Mouse (Mus musculus) T-helper 2 cell (primary cell): ENCODE data around the gene Pcdh11x.
"Not testable (repeated sequence)": the region's sequence is repeated elsewhere in the genome, so short reads cannot be mapped to it uniquely, and the experiment has no call there.

Source experiments
- in situ Hi-C: fragments of 300-600 bp; cut with MboI, MseI; formaldehyde crosslinking; loops from one replicate; pipeline ENCODE4 v1.15.1; 2025; ENCODE audit warnings: high pct_unique_total_duplicates

Pcdh11x gene

GRCm38 (mm10) chrX:120290011-120290899 lies at the start of gene Pcdh11x:
Pcdh11x (plus strand) TSS chrX:120290259.
- in situ Hi-C loops, result no loop called here

- in situ Hi-C loops, result loop anchor here (10.0 kb wide), 1 partner anchor 1235 kb away; no protein-coding TSS in a partner anchor
Observed at GRCm38 (mm10) chrX:120260089-120260488, 30.0 kb upstream of the Pcdh11x start.

GRCm38 (mm10) chrX:120285522-120285921 lies 4.5 kb upstream of the Pcdh11x start:
- in situ Hi-C loops, result no loop called here

GRCm38 (mm10) chrX:120287502-120287901 lies 2.6 kb upstream of the Pcdh11x start:
- in situ Hi-C loops, result no loop called here

- in situ Hi-C loops, result no loop called here
Observed at GRCm38 (mm10) chrX:120290900-120291280, 831 bp downstream of the Pcdh11x start.

- in situ Hi-C loops, result no loop called here
Observed at GRCm38 (mm10) chrX:120291696-120292095, 1.6 kb downstream of the Pcdh11x start.

- in situ Hi-C loops, result no loop called here
Observed at GRCm38 (mm10) chrX:120292832-120293750, 3.0 kb downstream of the Pcdh11x start.

- in situ Hi-C loops, result no loop called here
Observed at GRCm38 (mm10) chrX:120301469-120302175, 11.6 kb downstream of the Pcdh11x start.

GRCm38 (mm10) chrX:120312995-120313394 lies 22.9 kb downstream of the Pcdh11x start, which contains the start of gene H2afb3:
H2afb3 (minus strand) TSS chrX:120313095.
- in situ Hi-C loops, result not testable (repeated sequence)

- in situ Hi-C loops, result no loop called here
Observed at GRCm38 (mm10) chrX:120466225-120466624, 176.2 kb downstream of the Pcdh11x start.

- in situ Hi-C loops, result no loop called here
Observed at GRCm38 (mm10) chrX:120486428-120486827, 196.4 kb downstream of the Pcdh11x start.

GRCm38 (mm10) chrX:120524986-120525385 lies 234.9 kb downstream of the Pcdh11x start:
- in situ Hi-C loops, result no loop called here

GRCm38 (mm10) chrX:120599309-120599708 lies 309.2 kb downstream of the Pcdh11x start:
- in situ Hi-C loops, result no loop called here

- in situ Hi-C loops, result no loop called here
Observed at GRCm38 (mm10) chrX:120618460-120618859, 328.4 kb downstream of the Pcdh11x start.

GRCm38 (mm10) chrX:120670236-120670635 lies 380.2 kb downstream of the Pcdh11x start:
- in situ Hi-C loops, result not testable (repeated sequence)

- in situ Hi-C loops, result no loop called here
Observed at GRCm38 (mm10) chrX:120734144-120734543, 444.1 kb downstream of the Pcdh11x start.

GRCm38 (mm10) chrX:120735792-120736191 lies 445.7 kb downstream of the Pcdh11x start:
- in situ Hi-C loops, result no loop called here

- in situ Hi-C loops, result no loop called here
Observed at GRCm38 (mm10) chrX:120944556-120944955, 654.5 kb downstream of the Pcdh11x start.
